In the genomic region with DNA sequence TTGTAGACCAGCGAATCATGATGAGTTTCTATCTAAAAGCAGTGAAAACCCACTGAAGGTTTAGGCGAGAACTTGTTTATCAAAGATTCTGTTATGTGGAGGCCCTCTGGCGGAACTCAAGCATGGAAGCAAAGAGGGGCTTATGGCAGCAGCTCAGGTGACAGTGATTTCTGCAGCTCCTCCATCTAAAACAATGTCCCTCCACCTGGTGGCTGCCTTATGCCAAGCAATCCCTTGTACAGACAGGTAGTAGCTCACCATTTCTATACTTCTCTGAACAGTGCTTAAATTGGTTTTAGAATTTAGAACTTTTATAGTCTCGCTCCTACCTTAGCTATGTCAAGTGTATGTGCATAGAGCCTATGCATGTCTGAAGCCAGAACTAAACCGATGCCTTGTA, we compare ENCODE assay signal across 25 mouse cellular contexts.
A peak's percentile ranks its signal among the peaks of the same experiment; 100 is the strongest.
DNase-seq lines count a peak whose midpoint lies in the region; ATAC-seq and TF ChIP-seq lines count a peak whose summit lies in the region.
"Had no signal": no experiment of that assay in that cellular context is flagged by ENCODE, and none has a peak within 500 bp of the region (broad histone marks: within the 10 kb centered on the region; RNA-seq: fewer than 3 reads in every experiment).

No protein-coding gene starts in this region.

- 91% methylated on average over 5 of the region's 5 CpGs for WGBS in forebrain, postnatal 0 days
- WGBS in forebrain, embryonic 16.5 days: 89% methylated on average over 5 of the region's 5 CpGs
- WGBS in lung, embryonic 14.5 days: 72% methylated on average over 5 of the region's 5 CpGs

- ATAC-seq in forebrain, postnatal 0 days: no peak
- no peak for ATAC-seq in forebrain, embryonic 16.5 days
- ATAC-seq in lung, embryonic 14.5 days (ENCODE audit: insufficient read depth): no peak
- no peak for ATAC-seq in erythroblast, adult 5-6 weeks (replicated peaks; ENCODE audit: low FRiP score, poor library complexity, severe bottlenecking)
- ATAC-seq: activated CD4-positive, CD25-positive, alpha-beta regulatory T cell, adult 4 months; forebrain, embryonic 15.5 days; hindbrain, embryonic 16.5 days; inflammation-experienced regulatory T-cells, adult 6 months had no signal

- TF ChIP-seq CTCF in forebrain, postnatal 0 days (IDR thresholded peaks at IDR 0.05; ENCODE audit: low read depth): 0 out of 2 replicates have a peak, but pooled peaks have one; percentile 14
- TF ChIP-seq CTCF in lung, embryonic 14.5 days (IDR thresholded peaks at IDR 0.05; ENCODE audit: low read depth): 0 out of 2 replicates have a peak, but pooled peaks have one; percentile 2
- TF ChIP-seq CTCF in ES-Bruce4 (IDR thresholded peaks at IDR 0.05; ENCODE audit: low read depth, low read length): peak; percentile 23

- DNase-seq in forebrain, postnatal 0 days: no peak
- DNase-seq in lung, embryonic 14.5 days: no peak
- DNase-seq in lung, postnatal 10 days: no peak
- no peak for DNase-seq in cerebellum, postnatal 25 days
- DNase-seq: adrenal gland, adult 8-10 months; adrenal gland, postnatal 25 days; B cell, adult 2 months; cerebellum, adult 11-12 months; cerebellum, adult 8-10 months; cerebellum, postnatal 10 days; gastrocnemius, adult 2 months; gastrocnemius, postnatal 14 days had no signal

- no peaks in the 10 kb centered on the region; the same call in 1 of the 2 replicates for H3K4me1 ChIP-seq in forebrain, postnatal 0 days (ENCODE audit: insufficient read depth)
- H3K4me1 ChIP-seq in forebrain, embryonic 16.5 days (replicated peaks; ENCODE audit: control insufficient read depth, insufficient read depth, low read length): peaks cover 10% of the 10 kb centered on the region
- H3K4me1 ChIP-seq in lung, embryonic 14.5 days (ENCODE audit: insufficient read depth): no peaks in the 10 kb centered on the region
- no peaks in the 10 kb centered on the region for H3K4me1 ChIP-seq in ES-Bruce4 (ENCODE audit: control insufficient read depth, insufficient read depth, low read length)
- H3K4me1 ChIP-seq: embryonic facial prominence, embryonic 12.5 days had no signal

- no peaks in the 10 kb centered on the region for H3K36me3 ChIP-seq in forebrain, postnatal 0 days (ENCODE audit: insufficient read depth)
- 0 out of 2 replicates have a peak, but pooled peaks cover under 1% of the 10 kb centered on the region for H3K36me3 ChIP-seq in forebrain, embryonic 16.5 days (ENCODE audit: control insufficient read depth, insufficient read depth)
- no peaks in the 10 kb centered on the region for H3K36me3 ChIP-seq in lung, embryonic 14.5 days (ENCODE audit: insufficient read depth)
- no peaks in the 10 kb centered on the region for H3K36me3 ChIP-seq in ES-Bruce4 (ENCODE audit: control insufficient read depth, insufficient read depth, low read length, poor library complexity, severe bottlenecking)
- H3K36me3 ChIP-seq: embryonic facial prominence, embryonic 12.5 days; embryonic facial prominence, embryonic 15.5 days; forebrain, embryonic 12.5 days; forebrain, embryonic 15.5 days had no signal

- H3K27me3 ChIP-seq in forebrain, postnatal 0 days (ENCODE audit: insufficient read depth, low read length): no peaks in the 10 kb centered on the region
- no peaks in the 10 kb centered on the region for H3K27me3 ChIP-seq in forebrain, embryonic 16.5 days (replicated peaks; ENCODE audit: control insufficient read depth, insufficient read depth, low read length)
- H3K27me3 ChIP-seq in lung, embryonic 14.5 days (ENCODE audit: insufficient read depth, low read length): no peaks in the 10 kb centered on the region
- H3K27me3 ChIP-seq in ES-Bruce4 (ENCODE audit: control insufficient read depth, insufficient read depth, low read length, poor library complexity, severe bottlenecking): no peaks in the 10 kb centered on the region
- H3K27me3 ChIP-seq: embryonic facial prominence, embryonic 12.5 days; embryonic facial prominence, embryonic 15.5 days; forebrain, embryonic 12.5 days; forebrain, embryonic 15.5 days; hindbrain, embryonic 13.5 days had no signal

- H3K9me3 ChIP-seq in forebrain, postnatal 0 days (ENCODE audit: low read length): no peaks in the 10 kb centered on the region
- H3K9me3 ChIP-seq in forebrain, embryonic 16.5 days (ENCODE audit: control insufficient read depth, low read length): no peaks in the 10 kb centered on the region; the same call in 1 of the 2 replicates
- H3K9me3 ChIP-seq in lung, embryonic 14.5 days (ENCODE audit: low read depth, low read length): no peaks in the 10 kb centered on the region
- H3K9me3 ChIP-seq in ES-Bruce4 (replicated peaks; ENCODE audit: control insufficient read depth, insufficient read depth, low read length, poor library complexity, severe bottlenecking): peaks cover 15% of the 10 kb centered on the region
- H3K9me3 ChIP-seq: embryonic facial prominence, embryonic 12.5 days; embryonic facial prominence, embryonic 15.5 days; forebrain, embryonic 12.5 days; forebrain, embryonic 15.5 days; hindbrain, embryonic 13.5 days had no signal

- no peak overlapping the region for H3K9ac ChIP-seq in forebrain, postnatal 0 days
- no peak overlapping the region for H3K9ac ChIP-seq in forebrain, embryonic 16.5 days (replicated peaks; ENCODE audit: low read depth, low read length)
- H3K9ac ChIP-seq in lung, embryonic 14.5 days: no peak overlapping the region
- no peak overlapping the region for H3K9ac ChIP-seq in ES-Bruce4 (ENCODE audit: low read depth, poor library complexity, severe bottlenecking)
- H3K9ac ChIP-seq: embryonic facial prominence, embryonic 12.5 days; embryonic facial prominence, embryonic 15.5 days; forebrain, embryonic 12.5 days; forebrain, embryonic 15.5 days; hindbrain, embryonic 13.5 days had no signal

- H3K4me3 ChIP-seq in forebrain, postnatal 0 days (ENCODE audit: low read depth, low read length): no peak overlapping the region
- no peak overlapping the region for H3K4me3 ChIP-seq in forebrain, embryonic 16.5 days (replicated peaks; ENCODE audit: low read length)
- no peak overlapping the region for H3K4me3 ChIP-seq in lung, embryonic 14.5 days (ENCODE audit: low read depth, low read length)
- no peak overlapping the region for H3K4me3 ChIP-seq in ES-Bruce4 (ENCODE audit: low read depth, low read length)
- H3K4me3 ChIP-seq: embryonic facial prominence, embryonic 12.5 days; embryonic facial prominence, embryonic 15.5 days; erythroblast, embryonic 14.5 days; forebrain, embryonic 12.5 days; forebrain, embryonic 15.5 days; gastrocnemius, adult 2 months; hindbrain, embryonic 13.5 days had no signal

- no peak for TF ChIP-seq EP300 in ES-Bruce4 (IDR thresholded peaks at IDR 0.05; ENCODE audit: insufficient read depth, low read depth, low read length)

- no peak overlapping the region for H3K4me2 ChIP-seq in forebrain, postnatal 0 days (ENCODE audit: low read depth)
- H3K4me2 ChIP-seq in forebrain, embryonic 16.5 days (ENCODE audit: low read length): no peak overlapping the region
- no peak overlapping the region for H3K4me2 ChIP-seq in lung, embryonic 14.5 days
- H3K4me2 ChIP-seq: embryonic facial prominence, embryonic 12.5 days; embryonic facial prominence, embryonic 15.5 days; forebrain, embryonic 12.5 days; forebrain, embryonic 15.5 days; heart, embryonic 11.5 days; hindbrain, embryonic 13.5 days had no signal

- no peak for TF ChIP-seq POLR2A in ES-Bruce4 (IDR thresholded peaks at IDR 0.05; ENCODE audit: insufficient read depth, low read length)

- no peak overlapping the region for H3K27ac ChIP-seq in forebrain, postnatal 0 days (ENCODE audit: low read depth, low read length)
- H3K27ac ChIP-seq in forebrain, embryonic 16.5 days (ENCODE audit: low read length): no peak overlapping the region
- no peak overlapping the region for H3K27ac ChIP-seq in lung, embryonic 14.5 days (ENCODE audit: low read depth)
- no peak overlapping the region for H3K27ac ChIP-seq in ES-Bruce4 (ENCODE audit: insufficient read depth, low read length)
- H3K27ac ChIP-seq: embryonic facial prominence, embryonic 12.5 days; embryonic facial prominence, embryonic 15.5 days; forebrain, embryonic 12.5 days; forebrain, embryonic 15.5 days; gastrocnemius, adult 2 months; hindbrain, embryonic 13.5 days had no signal
